Mouse (Mus musculus) midbrain, embryonic 10.5 days (tissue): ENCODE measurements around the gene Mup21. TPM values are rescaled to one million over a fixed set of nuclear protein-coding genes. Genes with fewer than 3 reads are reported as not detected.
"Not testable (repeated sequence)": the region's sequence is repeated elsewhere in the genome, so short reads cannot be mapped to it uniquely, and the experiment has no call there.

ENCODE experiments used
- DNase-seq: peaks from one replicate; pipeline ENCODE4 v3.0.0-alpha.2; 2017; ENCODE audit warnings: low spot score
- H3K27ac ChIP-seq: fragments of 300-500 bp; sonication (generic); replicated peaks from 2 replicates; pipeline ENCODE4 v1.5.1; 2016; ENCODE audit warnings: mild to moderate bottlenecking
- H3K27me3 ChIP-seq: fragments of 300-500 bp; sonication (generic); 2 replicates; pipeline ENCODE4 v1.6.1; 2016; ENCODE audit warnings: low read depth, mild to moderate bottlenecking; ENCODE audit not compliant: poor library complexity, severe bottlenecking
- H3K36me3 ChIP-seq: fragments of 300-500 bp; sonication (generic); 2 replicates; pipeline ENCODE4 v1.6.1; 2016; ENCODE audit warnings: mild to moderate bottlenecking, moderate library complexity
- H3K4me1 ChIP-seq: fragments of 300-500 bp; sonication (generic); 2 replicates; pipeline ENCODE4 v1.6.1; 2016
- H3K4me3 ChIP-seq: fragments of 300-500 bp; sonication (generic); 2 replicates; pipeline ENCODE4 v1.5.1; 2016; ENCODE audit warnings: mild to moderate bottlenecking, moderate library complexity
- H3K9me3 ChIP-seq: fragments of 300-500 bp; sonication (generic); replicated peaks from 2 replicates; pipeline ENCODE4 v1.6.1; 2016; ENCODE audit warnings: mild to moderate bottlenecking
- WGBS: fragments of 180-500 bp; shearing (Covaris S2); methylation state at CpG from one replicate; pipeline ENCODE4 v1.1.7; 2016; 5-methylcytosine and 5-hydroxymethylcytosine counted together
- polyA plus RNA-seq: library from polyadenylated mRNA; unstranded; fragments of >200 nt; fragmentation: Nextera tagmentation; extraction: Ambion mirVana; gene quantifications from 2 replicates; pipeline ENCODE4 v1.2.1, GENCODE M21; 2016

Mup21 gene
- polyA plus RNA-seq = not detected in 2 replicates

DNA sequence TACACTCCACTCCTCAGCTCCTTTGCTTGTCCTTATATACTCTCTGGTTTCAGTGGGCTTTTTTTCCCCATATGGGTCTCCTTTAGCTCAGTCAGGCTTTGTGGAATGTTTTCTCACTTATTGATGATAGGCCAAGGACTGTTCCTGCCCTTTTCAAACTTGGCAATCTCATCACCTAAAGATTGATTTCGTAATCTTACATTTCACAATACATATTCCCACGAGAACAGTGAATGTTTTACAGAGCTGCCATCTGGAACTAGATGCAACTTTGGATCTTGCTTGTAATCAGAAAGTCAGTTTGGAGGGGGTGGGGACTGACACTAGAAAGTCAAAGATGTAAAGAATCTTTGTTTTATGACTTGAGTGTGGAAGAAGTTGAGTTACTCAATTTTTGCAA lies at the start of gene Mup21:
Gene Mup21 (minus strand): TSS at position 53 of the 400 bp plus-strand sequence.
- H3K9me3 ChIP-seq = peaks cover 5% of the 10 kb centered on the region
- no peak within 1 kb of the TSS for H3K27ac ChIP-seq
- H3K4me1 ChIP-seq = no peaks in the 10 kb centered on the region
- no peak within 1 kb of the TSS for H3K4me3 ChIP-seq
- H3K36me3 ChIP-seq = no peaks in the 10 kb centered on the region
- H3K27me3 ChIP-seq = no peaks in the 10 kb centered on the region
- DNase-seq = no peak
- WGBS = 83% methylated on average over 2 of the region's 2 CpGs

DNA sequence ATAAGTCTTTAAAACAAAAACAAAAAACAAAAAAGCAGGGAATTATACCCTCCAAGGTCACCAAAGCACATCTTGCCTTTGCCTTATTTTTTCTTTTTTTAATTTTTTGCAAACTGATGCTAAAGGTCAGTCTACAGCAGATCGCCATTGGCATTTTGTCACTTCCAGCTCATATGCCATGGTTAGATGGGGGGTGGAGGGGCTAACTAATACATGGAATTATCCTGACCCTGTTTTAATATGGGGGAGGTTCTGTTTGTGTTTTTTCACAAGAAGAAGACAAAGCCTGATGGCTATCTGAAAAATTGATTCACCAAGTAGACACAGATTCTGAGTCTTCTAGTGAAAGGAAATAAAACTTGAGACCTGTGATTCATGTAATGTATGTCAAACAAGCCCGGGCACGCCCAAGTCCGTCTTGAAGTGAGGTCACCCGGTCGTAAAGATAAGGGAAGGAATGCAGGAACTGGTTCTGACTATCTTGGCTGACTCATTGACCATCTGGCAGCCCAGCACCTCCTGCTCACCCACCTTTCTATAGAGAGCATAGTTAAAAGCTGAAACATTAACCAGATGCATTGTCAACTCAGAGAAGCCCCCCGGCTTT lies 49.4 kb upstream of the Mup21 start:
- Histone ChIP-seq H3K9me3 (peaks cover 33% of the 10 kb centered on the region), H3K36me3 (peaks cover 100% of the 10 kb centered on the region), H3K27ac (no peak overlapping the region), H3K4me1 (no peaks in the 10 kb centered on the region), H3K27me3 (no peaks in the 10 kb centered on the region), H3K4me3 (no peak overlapping the region)
- WGBS = 91% methylated on average over 7 of the region's 7 CpGs
- DNase-seq = no peak

DNA sequence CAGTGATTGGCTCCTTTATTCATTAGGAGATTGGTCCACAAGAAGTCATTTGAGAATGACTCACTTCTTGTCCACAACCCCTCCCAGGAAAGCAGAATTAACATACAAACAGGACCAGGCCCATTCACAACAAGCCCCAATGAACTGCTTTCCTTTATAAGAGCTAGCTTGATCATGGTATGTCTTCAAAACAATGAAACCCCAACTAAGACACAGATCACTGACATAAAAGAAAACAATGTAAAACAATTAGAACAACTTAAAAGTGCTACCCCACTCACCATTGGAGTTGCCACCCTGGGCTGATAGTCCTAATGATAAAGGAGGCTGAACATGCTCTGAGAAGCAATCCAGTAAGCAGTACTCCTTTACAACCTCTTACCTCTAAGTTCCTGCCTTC lies 38.1 kb upstream of the Mup21 start:
- peaks cover 65% of the 10 kb centered on the region for H3K36me3 ChIP-seq
- DNase-seq = no peak
- no peaks in the 10 kb centered on the region for H3K4me1 ChIP-seq
- H3K27ac ChIP-seq = no peak overlapping the region
- H3K4me3 ChIP-seq = no peak overlapping the region
- peaks cover 68% of the 10 kb centered on the region for H3K9me3 ChIP-seq
- no peaks in the 10 kb centered on the region for H3K27me3 ChIP-seq

DNA sequence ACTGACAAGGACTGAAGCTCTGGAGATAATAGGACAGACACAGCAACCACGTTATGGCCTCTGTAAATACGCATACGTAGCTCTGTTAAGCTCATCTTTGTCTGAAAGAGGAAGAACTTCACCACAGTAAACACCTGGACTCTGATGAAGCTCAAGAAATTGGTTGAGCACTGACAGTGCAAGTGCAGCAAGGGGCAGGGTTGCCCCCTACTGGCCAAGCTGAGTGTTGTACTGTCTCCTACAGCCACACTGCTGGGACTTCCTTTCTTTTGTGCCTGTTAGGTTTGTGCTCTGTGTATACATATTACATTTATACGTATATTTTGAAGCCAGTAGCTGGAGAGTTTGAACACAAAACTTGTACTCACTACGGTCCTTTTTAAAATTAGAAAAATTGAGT lies 26.6 kb upstream of the Mup21 start:
- no peak for DNase-seq

DNA sequence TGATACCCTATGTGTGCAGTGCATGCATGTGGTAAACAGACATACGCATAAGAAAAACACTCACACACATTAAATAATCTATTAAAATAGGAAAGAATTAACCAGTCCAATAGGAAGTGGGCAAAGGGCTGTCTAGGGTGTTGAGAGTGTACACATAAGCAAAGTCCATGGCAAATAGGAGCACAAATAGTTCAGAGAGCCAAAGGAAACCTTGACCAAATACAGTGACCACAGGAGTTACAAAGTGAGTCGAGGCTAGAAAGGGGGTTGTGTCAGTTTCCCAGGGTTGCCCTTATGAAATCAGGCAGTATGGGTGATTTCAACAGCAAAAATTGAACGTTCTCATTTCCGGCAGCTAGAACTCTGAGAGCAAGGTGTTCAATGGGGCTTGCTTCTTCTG lies 23.8 kb upstream of the Mup21 start:
- Histone ChIP-seq H3K36me3 (no peaks in the 10 kb centered on the region), H3K9me3 (no peaks in the 10 kb centered on the region), H3K4me3 (no peak overlapping the region), H3K27ac (no peak overlapping the region), H3K4me1 (no peaks in the 10 kb centered on the region), H3K27me3 (no peaks in the 10 kb centered on the region)
- WGBS = 83% methylated on average over 4 of the region's 4 CpGs
- no peak for DNase-seq

More for the DNA sequence above, 26.6 kb upstream of the Mup21 start:
- 53% methylated on average over 5 of the region's 5 CpGs for WGBS
- Histone ChIP-seq H3K4me1 (no peaks in the 10 kb centered on the region), H3K27ac (no peak overlapping the region), H3K36me3 (no peaks in the 10 kb centered on the region), H3K9me3 (no peaks in the 10 kb centered on the region), H3K27me3 (no peaks in the 10 kb centered on the region), H3K4me3 (no peak overlapping the region)

DNA sequence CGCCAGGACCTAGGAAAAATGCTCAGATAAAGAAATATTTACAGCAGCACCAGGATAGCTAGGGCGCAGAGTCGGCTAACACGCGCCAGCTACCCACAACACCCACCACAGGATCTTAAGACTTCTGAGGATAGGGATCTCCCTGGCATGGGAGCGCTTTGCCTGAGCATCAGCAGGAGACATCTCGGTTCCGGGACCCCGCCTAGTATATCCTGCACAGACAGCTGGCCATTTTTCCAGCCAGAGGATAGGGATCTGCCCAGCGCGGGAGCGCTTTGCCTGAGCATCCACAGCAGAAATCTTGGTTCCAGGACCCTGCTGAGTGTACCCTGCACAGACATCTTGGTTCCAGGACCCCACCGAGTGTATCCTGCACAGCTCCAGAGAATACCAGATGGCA lies 17.0 kb upstream of the Mup21 start:
- H3K4me3 ChIP-seq, H3K36me3 ChIP-seq, DNase-seq, H3K4me1 ChIP-seq, H3K27ac ChIP-seq, H3K27me3 ChIP-seq, H3K9me3 ChIP-seq: not testable (repeated sequence)
- 93% methylated on average over 13 of the region's 13 CpGs for WGBS

DNA sequence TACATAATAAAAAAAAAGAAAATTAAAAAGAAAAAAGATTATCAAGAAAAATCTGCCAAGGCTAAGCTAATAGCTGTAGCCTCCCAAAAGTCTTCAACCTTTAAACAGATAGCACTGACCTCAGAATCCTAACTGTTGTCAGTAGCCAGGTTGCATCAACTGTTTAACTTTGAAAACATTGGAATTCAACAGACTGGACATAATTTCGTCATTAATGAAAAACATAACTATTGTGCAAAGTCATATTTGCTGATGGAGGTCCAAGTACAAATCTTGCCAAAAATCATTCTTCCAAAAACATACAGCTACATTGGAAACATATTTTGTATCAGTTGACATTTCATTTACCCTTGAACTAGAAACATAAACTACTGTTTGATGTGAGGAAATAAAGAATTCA lies 7.7 kb upstream of the Mup21 start:
- no peak for DNase-seq
- H3K27ac ChIP-seq = no peak overlapping the region
- H3K36me3 ChIP-seq = no peaks in the 10 kb centered on the region
- H3K9me3 ChIP-seq = no peaks in the 10 kb centered on the region; the same call in 1 of the 2 replicates
- WGBS = 87% methylated on average over 1 of the region's 1 CpGs
- no peaks in the 10 kb centered on the region for H3K4me1 ChIP-seq
- no peak overlapping the region for H3K4me3 ChIP-seq
- H3K27me3 ChIP-seq = no peaks in the 10 kb centered on the region

DNA sequence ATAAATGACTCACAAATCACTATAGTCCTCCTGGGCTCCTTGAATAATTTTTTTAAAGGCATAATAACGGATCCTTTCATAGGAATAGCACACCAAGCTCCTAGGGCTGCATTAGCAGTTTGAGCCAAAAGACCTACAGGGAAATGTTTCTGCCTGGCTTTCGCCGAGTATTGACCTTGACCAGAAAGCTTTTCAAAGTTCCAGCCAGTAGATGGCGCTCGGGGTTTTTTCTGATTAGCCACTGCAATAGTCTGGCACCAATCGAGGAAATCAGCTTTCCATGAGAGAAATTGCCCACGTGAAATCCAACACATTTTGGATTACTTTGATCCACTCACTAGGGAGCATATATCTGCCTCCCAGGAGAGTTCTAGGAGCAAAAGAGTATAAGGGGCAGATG lies 17.0 kb downstream of the Mup21 start:
- Histone ChIP-seq H3K9me3 (peaks cover 44% of the 10 kb centered on the region), H3K36me3 (no peaks in the 10 kb centered on the region), H3K4me3 (no peak overlapping the region), H3K27me3 (no peaks in the 10 kb centered on the region), H3K27ac (no peak overlapping the region), H3K4me1 (no peaks in the 10 kb centered on the region)
- DNase-seq = no peak
- WGBS = 67% methylated on average over 7 of the region's 7 CpGs

DNA sequence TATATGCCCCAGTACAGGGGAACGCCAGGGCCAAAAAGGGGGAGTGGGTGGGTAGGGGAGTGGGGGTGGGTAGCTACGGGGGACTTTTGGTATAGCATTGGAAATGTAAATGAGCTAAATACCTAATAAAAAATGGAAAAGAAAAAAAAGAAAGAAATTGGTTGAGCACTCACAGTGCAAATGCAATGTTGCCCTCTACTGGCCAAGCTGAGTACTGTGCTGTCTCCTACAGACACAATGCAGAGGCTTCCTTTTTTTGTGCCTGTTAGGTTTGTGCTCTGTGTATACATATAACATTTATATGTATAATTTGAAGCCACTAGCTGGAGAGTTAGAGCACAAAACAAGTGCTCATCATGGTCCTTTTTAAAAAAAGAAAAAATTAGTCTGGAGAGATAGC lies 47.3 kb downstream of the Mup21 start:
- not testable (repeated sequence) for H3K27me3 ChIP-seq, H3K27ac ChIP-seq, H3K36me3 ChIP-seq, H3K4me1 ChIP-seq, H3K4me3 ChIP-seq, H3K9me3 ChIP-seq
- DNase-seq = peak; percentile 15
- WGBS = 63% methylated on average over 2 of the region's 2 CpGs

Other genes starting within 250 kb of the Mup21 start
- not detected in 2 replicates for gene Mup20, start 96.7 kb downstream of the Mup21 start, polyA plus RNA-seq
- not detected in 2 replicates for gene Mup3, start 63.5 kb downstream of the Mup21 start, polyA plus RNA-seq
- gene Zfp37, start 80.2 kb upstream of the Mup21 start, polyA plus RNA-seq = 20.3 and 28.2 TPM in 2 replicates
- gene Slc31a2, start 111.7 kb upstream of the Mup21 start, polyA plus RNA-seq = 12.1 and 12.4 TPM in 2 replicates
- gene Fkbp15, start 209.7 kb upstream of the Mup21 start, polyA plus RNA-seq = 17.6 and 21.1 TPM in 2 replicates
- gene Slc31a1, start 209.9 kb upstream of the Mup21 start, polyA plus RNA-seq = 54.9 and 57.7 TPM in 2 replicates